Mouse (Mus musculus) embryonic facial prominence, embryonic 14.5 days (tissue): ENCODE measurements around the gene Chd9. TPM values are rescaled to one million over a fixed set of nuclear protein-coding genes. Genes with fewer than 3 reads are reported as not detected.

Experiments
- ATAC-seq: fragments of 200-750 bp; cut with Nextera tagmentation; 2 replicates; pipeline ENCODE4 v1.8.0; 2017; ENCODE audit warnings: low read depth, moderate number of reproducible peaks, moderate TSS enrichment
- DNase-seq: peaks from one replicate; pipeline ENCODE4 v3.0.0-alpha.2; 2015; ENCODE audit warnings: low spot score
- H3K27ac ChIP-seq: fragments of 300-500 bp; sonication (generic); replicated peaks from 2 replicates; pipeline ENCODE4 v1.5.1; 2014; ENCODE audit warnings: low read depth, mild to moderate bottlenecking, low read length, moderate library complexity
- H3K27me3 ChIP-seq: fragments of 300-500 bp; sonication (generic); replicated peaks from 2 replicates; pipeline ENCODE4 v1.6.1; 2014; ENCODE audit warnings: low read length; ENCODE audit not compliant: control insufficient read depth, insufficient read depth
- H3K36me3 ChIP-seq: fragments of 300-500 bp; sonication (generic); 2 replicates; pipeline ENCODE4 v1.6.1; 2014; ENCODE audit warnings: low read length, mixed read lengths; ENCODE audit not compliant: control insufficient read depth, insufficient read depth
- H3K4me1 ChIP-seq: fragments of 300-500 bp; sonication (generic); 2 replicates; pipeline ENCODE4 v1.6.1; 2014; ENCODE audit warnings: antibody characterized with exemption, low read length; ENCODE audit not compliant: control insufficient read depth, insufficient read depth
- H3K4me2 ChIP-seq: fragments of 300-500 bp; sonication (generic); 2 replicates; pipeline ENCODE4 v1.6.1; 2014; ENCODE audit warnings: low read depth, mild to moderate bottlenecking, low read length, moderate library complexity, mixed read lengths
- H3K4me3 ChIP-seq: fragments of 300-500 bp; sonication (generic); 2 replicates; pipeline ENCODE4 v1.5.1; 2014; ENCODE audit warnings: low read depth, mild to moderate bottlenecking, low read length
- H3K9ac ChIP-seq: fragments of 300-500 bp; sonication (generic); 2 replicates; pipeline ENCODE4 v1.6.1; 2014; ENCODE audit warnings: low read depth, mild to moderate bottlenecking, low read length, moderate library complexity, mixed read lengths
- H3K9me3 ChIP-seq: fragments of 300-500 bp; sonication (generic); 2 replicates; pipeline ENCODE4 v1.6.1; 2016; ENCODE audit warnings: low read length; ENCODE audit not compliant: control insufficient read depth
- WGBS: fragments of 180-500 bp; shearing (Covaris S2); extraction: QIAGEN DNeasy Blood & Tissue Kit; methylation state at CpG from one replicate; pipeline ENCODE4 v1.1.7; 2014; 5-methylcytosine and 5-hydroxymethylcytosine counted together
- polyA plus RNA-seq: library from polyadenylated mRNA; unstranded; fragments of >200 nt; fragmentation: Nextera tagmentation; extraction: Ambion mirVana; gene quantifications from 2 replicates; pipeline ENCODE4 v1.2.1, GENCODE M21; 2014

Gene Chd9
- polyA plus RNA-seq, 1 experiment from 2014 or later = 123 TPM

GRCm38 (mm10) chr8:91069407-91069806, 241.3 kb downstream of the Chd9 start:
- Histone ChIP-seq H3K4me1 (peaks cover 6% of the 10 kb centered on the region; the same call in 1 of the 2 replicates), H3K4me3 (peak overlapping the region; percentile 83), H3K4me2 (peak overlapping the region; percentile 62), H3K36me3 (peaks cover under 1% of the 10 kb centered on the region; the same call in 1 of the 2 replicates), H3K27me3 (no peaks in the 10 kb centered on the region), H3K27ac (no peak overlapping the region), H3K9ac (peak overlapping the region; percentile 79), H3K9me3 (no peaks in the 10 kb centered on the region)
- 13% methylated on average over 10 of the region's 10 CpGs for WGBS
- DNase-seq (no peak), ATAC-seq (no peak)

GRCm38 (mm10) chr8:91069834-91070233, 241.7 kb downstream of the Chd9 start, which contains the start of gene Rbl2:
TSS of gene Rbl2 (plus strand) at chr8:91070057.
- WGBS = under 1% methylated on average over 24 of the region's 25 CpGs
- Histone ChIP-seq H3K36me3 (peaks cover 4% of the 10 kb centered on the region; the same call in 1 of the 2 replicates), H3K27me3 (no peaks in the 10 kb centered on the region), H3K9ac (peak within 1 kb of the TSS; percentile 79), H3K4me3 (peak within 1 kb of the TSS; percentile 83), H3K27ac (peak within 1 kb of the TSS; percentile 81), H3K9me3 (no peaks in the 10 kb centered on the region), H3K4me1 (peaks cover 6% of the 10 kb centered on the region; the same call in 1 of the 2 replicates), H3K4me2 (peak within 1 kb of the TSS; percentile 62)
- DNase-seq (peak; percentile 97), ATAC-seq (peak; percentile 98)

- H3K36me3 ChIP-seq = peaks cover 6% of the 10 kb centered on the region; the same call in 1 of the 2 replicates
- peak overlapping the region; percentile 83 for H3K4me3 ChIP-seq
- peak overlapping the region; percentile 62 for H3K4me2 ChIP-seq
- DNase-seq (peak; percentile 94), ATAC-seq (peak; percentile 85)
- peak overlapping the region; percentile 79 for H3K9ac ChIP-seq
- H3K4me1 ChIP-seq = peaks cover 6% of the 10 kb centered on the region; the same call in 1 of the 2 replicates
- H3K27ac ChIP-seq = peak overlapping the region; percentile 81
- no peaks in the 10 kb centered on the region for H3K27me3 ChIP-seq
- WGBS = under 1% methylated on average over 30 of the region's 34 CpGs
- H3K9me3 ChIP-seq = no peaks in the 10 kb centered on the region
These were observed 242.2 kb downstream of the Chd9 start for GRCm38 (mm10) chr8:91070275-91070859.

GRCm38 (mm10) chr8:91077077-91077867, 249.1 kb downstream of the Chd9 start:
- H3K9ac ChIP-seq = no peak overlapping the region
- H3K4me2 ChIP-seq = no peak overlapping the region
- H3K27me3 ChIP-seq = no peaks in the 10 kb centered on the region
- H3K9me3 ChIP-seq = no peaks in the 10 kb centered on the region
- no peak overlapping the region for H3K4me3 ChIP-seq
- no peak overlapping the region for H3K27ac ChIP-seq
- DNase-seq (no peak), ATAC-seq (no peak)
- 93% methylated on average over 12 of the region's 12 CpGs for WGBS
- peaks cover 33% of the 10 kb centered on the region for H3K36me3 ChIP-seq
- H3K4me1 ChIP-seq = no peaks in the 10 kb centered on the region

- Histone ChIP-seq H3K4me3 (no peak overlapping the region), H3K9me3 (no peaks in the 10 kb centered on the region), H3K4me2 (no peak overlapping the region), H3K9ac (no peak overlapping the region), H3K4me1 (no peaks in the 10 kb centered on the region), H3K27ac (no peak overlapping the region), H3K36me3 (peaks cover 47% of the 10 kb centered on the region), H3K27me3 (no peaks in the 10 kb centered on the region)
- ATAC-seq = no peak
- 91% methylated on average over 2 of the region's 2 CpGs for WGBS
- DNase-seq = no peak
These were observed 251.5 kb downstream of the Chd9 start for GRCm38 (mm10) chr8:91079678-91080077.

GRCm38 (mm10) chr8:91081911-91082310, 253.8 kb downstream of the Chd9 start:
- peaks cover 54% of the 10 kb centered on the region for H3K36me3 ChIP-seq

GRCm38 (mm10) chr8:91082428-91082827, 254.3 kb downstream of the Chd9 start:
- Histone ChIP-seq H3K9me3 (no peaks in the 10 kb centered on the region), H3K27ac (no peak overlapping the region), H3K4me1 (no peaks in the 10 kb centered on the region), H3K27me3 (no peaks in the 10 kb centered on the region), H3K9ac (no peak overlapping the region), H3K4me2 (no peak overlapping the region), H3K36me3 (peaks cover 59% of the 10 kb centered on the region), H3K4me3 (no peak overlapping the region)
- no peak for ATAC-seq
- DNase-seq = no peak
- 91% methylated on average over 12 of the region's 12 CpGs for WGBS

More at GRCm38 (mm10) chr8:91081911-91082310, 253.8 kb downstream of the Chd9 start:
- H3K27me3 ChIP-seq = no peaks in the 10 kb centered on the region
- peak; percentile 51 for DNase-seq
- H3K4me2 ChIP-seq = no peak overlapping the region
- no peak overlapping the region for H3K4me3 ChIP-seq
- 75% methylated on average over 7 of the region's 7 CpGs for WGBS
- H3K27ac ChIP-seq = no peak overlapping the region
- ATAC-seq = no peak
- H3K9ac ChIP-seq = no peak overlapping the region
- H3K4me1 ChIP-seq = no peaks in the 10 kb centered on the region
- no peaks in the 10 kb centered on the region for H3K9me3 ChIP-seq

GRCm38 (mm10) chr8:91088452-91088851, 260.3 kb downstream of the Chd9 start:
- H3K36me3 ChIP-seq = peaks cover 80% of the 10 kb centered on the region
- no peak for DNase-seq

More at GRCm38 (mm10) chr8:91088452-91088851, 260.3 kb downstream of the Chd9 start:
- Histone ChIP-seq H3K27ac (no peak overlapping the region), H3K9ac (no peak overlapping the region), H3K27me3 (no peaks in the 10 kb centered on the region), H3K4me2 (no peak overlapping the region), H3K4me3 (no peak overlapping the region), H3K4me1 (no peaks in the 10 kb centered on the region), H3K9me3 (no peaks in the 10 kb centered on the region)
- 93% methylated on average over 7 of the region's 7 CpGs for WGBS
- ATAC-seq = no peak
